Mouse (Mus musculus): Measurements from ENCODE around the gene Rcbtb1.

Rcbtb1 gene

DNA sequence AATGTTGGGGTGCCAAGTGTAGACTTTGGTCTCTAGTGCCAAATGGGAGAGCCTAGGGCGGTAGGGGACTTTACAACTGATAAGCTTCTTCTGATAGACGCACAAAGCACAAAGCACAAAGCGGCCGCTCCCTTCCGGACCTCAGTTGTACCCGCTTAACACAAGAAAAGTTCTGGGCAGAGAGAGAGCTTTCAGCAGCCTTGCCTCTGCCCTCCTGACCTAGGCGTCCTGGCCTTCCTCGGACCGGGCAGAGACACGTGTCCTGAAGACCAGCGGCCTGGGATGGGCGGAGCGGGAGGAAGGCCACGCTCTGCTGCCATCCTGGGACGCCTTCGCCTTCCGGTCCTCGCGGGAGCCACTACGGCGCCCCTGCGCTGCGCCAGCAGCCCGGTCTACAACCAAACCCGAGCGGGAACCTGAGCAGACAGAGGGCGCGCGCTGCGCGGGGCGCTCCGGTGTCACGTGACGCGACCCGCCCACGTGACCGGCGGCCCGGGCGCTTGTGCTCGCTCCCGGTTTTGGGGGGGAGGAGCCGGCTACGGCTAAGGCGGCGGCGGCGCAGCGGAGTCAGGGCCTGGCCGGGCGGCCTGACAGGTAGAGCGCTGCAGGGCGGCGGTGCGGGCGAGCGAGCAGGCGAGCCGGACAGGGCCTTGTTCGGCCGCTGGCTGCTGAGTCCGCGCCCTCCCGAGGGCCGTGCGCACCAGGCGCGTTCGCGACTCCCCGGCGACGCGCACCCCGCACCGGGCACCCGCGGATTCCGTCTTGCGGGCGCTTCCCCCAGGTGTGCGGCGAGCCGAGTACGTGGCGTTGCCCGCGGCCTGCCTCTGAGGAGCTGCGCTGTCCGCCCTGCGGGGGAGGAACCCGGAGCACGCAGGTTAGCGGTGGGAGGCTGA lies at the start of gene Rcbtb1:
Gene Rcbtb1, plus strand, starts transcription at position 499 of the 893 bp plus-strand sequence.
- CTCF ChIA-PET: interaction anchor here in 3 of 4 experiments (0.6 to 0.7 kb wide), 3 partner anchors 29 to 1790 kb away, joined by 3 read pairs; no protein-coding TSS in a partner anchor
- POLR2A ChIA-PET: interaction anchor here (0.6 to 5.9 kb wide), 24 partner anchors 8 to 425 kb away, joined by 3 to 63 read pairs (median 3); partner anchors contain the start of genes Cab39l (in 2 of the 4), Setdb2 (in 2 of the 4), Cdadc1 (in 1 of the 4) and Shisa2 (in 1 of the 4)

DNA sequence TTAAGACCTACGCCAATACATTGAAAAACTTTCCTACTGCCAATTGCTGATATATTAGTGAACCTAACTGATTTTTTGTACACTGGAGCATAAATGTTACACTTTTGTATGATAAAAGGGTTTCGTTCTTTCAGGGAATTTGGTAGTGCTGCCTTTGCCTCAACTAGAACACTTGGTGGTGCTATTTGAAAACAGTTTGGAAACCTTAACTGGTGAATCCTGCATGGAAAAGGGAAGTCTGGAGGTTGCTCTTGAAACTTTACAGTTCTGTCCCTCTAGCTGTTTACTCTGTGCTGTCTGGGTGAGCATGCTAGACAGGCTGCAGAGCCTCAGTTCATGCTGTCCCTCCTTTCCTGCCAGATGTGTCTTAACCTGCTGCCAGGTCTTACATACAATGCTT lies 45.4 kb upstream of the Rcbtb1 start:
- ChIA-PET CTCF (no interaction called here), POLR2A (no interaction called here)

GRCm38 (mm10) chr14:59157016-59157698 lies 43.9 kb upstream of the Rcbtb1 start:
- ChIA-PET CTCF (no interaction called here), POLR2A (no interaction called here)

DNA sequence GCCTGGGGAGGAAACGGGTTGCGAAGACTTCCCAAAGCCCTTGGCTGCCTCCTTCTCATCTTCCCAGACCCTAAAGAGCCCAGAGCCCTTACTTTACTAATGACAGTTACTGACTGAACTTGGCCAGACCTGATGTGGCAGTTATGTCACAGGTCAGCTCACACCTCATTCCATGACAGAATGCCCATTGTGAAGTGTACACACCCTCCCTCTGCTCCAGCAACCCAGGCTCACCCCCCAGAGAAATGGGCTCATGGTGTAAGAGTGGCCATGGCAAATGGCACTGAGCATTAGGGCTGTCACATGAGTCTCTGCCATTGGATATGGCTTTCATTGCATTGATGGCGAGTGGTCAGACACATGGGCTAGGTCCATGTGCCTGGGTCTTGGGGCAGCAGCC lies 22.4 kb upstream of the Rcbtb1 start, which contains the start of gene Gm5142:
Gene Gm5142, minus strand, starts transcription at position 101 of the 400 bp plus-strand sequence.
- POLR2A ChIA-PET: no interaction called here

GRCm38 (mm10) chr14:59182732-59183131 lies 18.3 kb upstream of the Rcbtb1 start:
- POLR2A ChIA-PET: no interaction called here
- CTCF ChIA-PET: no interaction called here

More for the DNA sequence above, 22.4 kb upstream of the Rcbtb1 start, which contains the start of gene Gm5142:
- CTCF ChIA-PET: no interaction called here

DNA sequence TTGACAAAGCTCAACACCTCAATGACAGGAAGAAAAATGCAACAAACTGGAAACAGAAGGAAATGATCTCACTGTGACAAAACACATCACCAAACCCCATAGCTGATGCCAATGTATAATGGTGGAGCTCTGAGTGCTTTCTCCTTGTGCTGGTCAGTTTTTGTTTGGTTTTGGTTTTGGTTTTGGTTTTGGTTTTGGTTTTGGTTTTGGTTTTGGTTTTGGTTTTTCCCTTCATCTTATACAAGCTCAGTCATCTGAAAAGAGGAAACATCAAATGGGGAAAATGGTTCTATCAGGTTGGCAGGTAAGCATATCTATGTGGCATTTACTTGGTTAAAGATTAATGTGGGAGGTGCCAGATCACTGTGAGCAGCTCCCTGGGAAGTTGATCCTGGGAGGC lies 15.5 kb upstream of the Rcbtb1 start:
- ChIA-PET POLR2A (no interaction called here), CTCF (no interaction called here)

GRCm38 (mm10) chr14:59186121-59186520 lies 14.9 kb upstream of the Rcbtb1 start:
- POLR2A ChIA-PET: no interaction called here
- CTCF ChIA-PET: no interaction called here

DNA sequence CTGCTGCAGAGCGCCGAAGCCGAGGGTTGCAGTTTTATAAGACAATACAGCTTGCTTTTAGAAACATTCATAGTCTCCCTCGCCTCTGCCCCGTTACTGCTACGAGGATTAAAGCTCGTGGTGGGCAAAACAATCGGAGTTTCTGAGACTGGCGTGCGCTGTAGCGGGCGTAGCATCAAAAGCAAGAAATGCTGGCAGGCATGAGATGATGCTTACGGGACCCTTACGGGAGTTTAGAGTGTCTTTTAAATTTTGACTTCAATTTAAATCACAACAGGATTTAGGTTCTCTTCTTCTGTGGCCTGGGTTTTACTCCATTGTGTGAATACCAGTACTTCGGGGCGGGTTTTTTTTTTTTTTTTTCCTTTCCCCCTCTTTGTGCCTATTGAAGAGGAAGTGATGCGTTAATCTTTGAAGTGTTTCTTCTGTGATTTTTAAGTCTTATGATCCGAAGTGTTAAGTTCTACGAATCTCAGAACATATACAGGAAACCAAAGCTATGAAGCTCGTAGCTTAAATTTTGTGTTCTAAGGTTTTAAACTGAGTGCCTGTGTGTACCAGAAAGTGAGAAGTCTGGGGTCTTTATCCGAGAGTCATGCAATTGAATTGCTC lies 701 bp downstream of the Rcbtb1 start:
- POLR2A ChIA-PET: interaction anchor here in 3 of 4 experiments (0.7 to 5.9 kb wide), 20 partner anchors 9 to 1402 kb away, joined by 3 to 63 read pairs (median 3); partner anchors contain the start of genes Cab39l (in 2 of the 3), Setdb2 (in 2 of the 3) and Shisa2 (in 1 of the 3)
- CTCF ChIA-PET: interaction anchor here in 1 of 4 experiments (0.7 kb wide), 1 partner anchor 30 kb away, joined by 3 read pairs; no protein-coding TSS in a partner anchor

DNA sequence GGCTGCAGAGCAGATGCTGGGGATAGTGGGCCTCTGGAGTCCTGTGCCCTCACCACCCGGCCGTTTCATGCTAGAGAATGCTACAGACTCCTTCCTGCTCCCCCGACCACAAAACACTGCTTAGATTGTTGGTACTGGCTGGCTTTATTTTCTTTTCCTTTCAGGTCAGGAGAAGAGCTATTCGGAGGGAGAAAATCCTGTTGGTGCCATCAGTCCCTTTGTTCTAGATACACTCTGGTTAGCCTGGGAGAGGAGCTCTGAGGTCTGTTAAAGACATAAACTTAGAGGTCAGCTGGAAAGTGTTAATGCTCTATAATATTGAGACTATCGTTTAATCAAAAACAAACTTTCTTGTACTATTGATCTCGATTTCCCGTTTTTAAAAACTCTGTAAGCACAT lies 4.5 kb downstream of the Rcbtb1 start:
- ChIA-PET POLR2A (interaction anchor here in 2 of 4 experiments (0.8 to 5.9 kb wide), 7 partner anchors 7 to 235 kb away, joined by 3 to 63 read pairs (median 3); partner anchors contain the start of genes Cab39l (in 1 of the 2) and Setdb2 (in 1 of the 2)), CTCF (no interaction called here)

- ChIA-PET POLR2A (interaction anchor here in 2 of 4 experiments (0.7 to 5.9 kb wide), 6 partner anchors 7 to 1291 kb away, joined by 3 to 63 read pairs (median 4); partner anchors contain the start of genes Cab39l (in 1 of the 2) and Setdb2 (in 1 of the 2)), CTCF (no interaction called here)
These were observed 5.1 kb downstream of the Rcbtb1 start for GRCm38 (mm10) chr14:59205976-59206583.

- CTCF ChIA-PET: no interaction called here
- POLR2A ChIA-PET: interaction anchor here in 2 of 4 experiments (0.6 to 7.9 kb wide), 3 partner anchors 6 to 1348 kb away, joined by 3 to 63 read pairs (median 3); partner anchors contain the start of gene Rcbtb1 (in 2 of the 2)
These were observed 8.0 kb downstream of the Rcbtb1 start for GRCm38 (mm10) chr14:59209003-59209402.

DNA sequence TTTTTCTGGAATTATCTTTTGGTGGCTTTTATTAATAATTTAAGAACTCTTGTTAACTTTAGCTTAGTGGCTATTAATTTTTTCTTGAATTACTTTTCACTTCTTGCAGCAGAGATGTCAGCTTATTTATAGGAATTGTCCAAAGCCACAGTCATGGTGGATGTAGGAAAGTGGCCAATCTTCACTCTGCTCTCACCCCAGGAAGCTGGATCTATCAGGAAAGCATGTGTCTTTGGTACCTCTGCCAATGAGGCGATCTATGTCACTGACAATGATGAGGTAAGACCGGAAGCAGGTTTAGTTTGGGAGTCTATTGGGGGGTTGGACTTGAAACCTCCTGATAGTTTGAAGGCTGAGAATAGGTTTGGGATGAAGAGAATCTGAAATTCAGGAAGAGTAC lies 8.8 kb downstream of the Rcbtb1 start:
- CTCF ChIA-PET: no interaction called here
- POLR2A ChIA-PET: interaction anchor here in 2 of 4 experiments (1.3 to 7.9 kb wide), 3 partner anchors 7 to 161 kb away, joined by 3 to 63 read pairs (median 5); partner anchors contain the start of gene Rcbtb1 (in 2 of the 2)

GRCm38 (mm10) chr14:59219241-59219640 lies 18.2 kb downstream of the Rcbtb1 start:
- ChIA-PET CTCF (no interaction called here), POLR2A (interaction anchor here in 1 of 4 experiments (1.0 kb wide), 1 partner anchor 13 kb away, joined by 3 read pairs; no protein-coding TSS in a partner anchor)

DNA sequence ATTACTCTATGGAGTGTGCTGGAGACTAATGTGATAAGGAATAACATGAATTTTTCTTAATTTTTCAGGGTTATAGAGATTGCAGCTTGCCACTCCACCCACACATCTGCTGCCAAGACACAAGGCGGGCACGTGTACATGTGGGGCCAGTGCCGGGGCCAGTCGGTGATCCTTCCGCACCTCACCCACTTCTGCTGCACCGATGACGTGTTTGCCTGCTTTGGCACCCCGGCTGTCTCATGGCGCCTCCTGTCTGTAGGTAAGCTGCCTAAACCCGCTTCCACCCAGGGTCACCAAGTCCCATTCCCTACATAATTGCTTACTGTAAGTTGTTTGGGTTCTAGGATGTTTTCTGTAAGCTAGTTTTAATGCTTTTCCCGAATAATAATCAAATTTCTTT lies 25.2 kb downstream of the Rcbtb1 start:
- POLR2A ChIA-PET: interaction anchor here in 1 of 4 experiments (1.0 kb wide), 1 partner anchor 21 kb away, joined by 3 read pairs; no protein-coding TSS in a partner anchor

DNA sequence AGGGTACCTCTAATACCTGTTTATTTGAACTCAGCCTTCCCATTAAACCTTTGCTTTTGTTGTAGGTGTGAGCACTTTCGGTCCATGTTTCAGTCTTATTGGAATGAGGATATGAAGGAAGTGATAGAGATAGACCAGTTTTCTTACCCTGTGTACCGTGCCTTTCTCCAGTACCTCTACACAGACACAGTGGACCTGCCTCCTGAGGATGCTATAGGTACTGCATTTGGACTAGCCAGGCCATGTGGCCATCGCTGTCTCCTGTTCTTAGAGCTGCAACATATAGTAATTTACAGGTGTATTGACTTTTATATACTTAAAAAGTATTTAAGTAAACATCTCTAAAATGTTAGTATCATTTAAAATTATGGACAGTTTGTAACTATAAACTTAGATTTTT lies 28.8 kb downstream of the Rcbtb1 start:
- CTCF ChIA-PET: interaction anchor here in 1 of 4 experiments (0.9 kb wide), 1 partner anchor 29 kb away, joined by 3 read pairs; no protein-coding TSS in a partner anchor
- POLR2A ChIA-PET: interaction anchor here in 2 of 4 experiments (1.2 to 1.7 kb wide), 2 partner anchors 25 to 29 kb away, joined by 3 to 6 read pairs; partner anchors contain the start of gene Rcbtb1 (in 1 of the 2)

More for the DNA sequence above, 25.2 kb downstream of the Rcbtb1 start:
- CTCF ChIA-PET: interaction anchor here in 1 of 4 experiments (0.6 kb wide), 1 partner anchor 17 kb away, joined by 3 read pairs; no protein-coding TSS in a partner anchor

DNA sequence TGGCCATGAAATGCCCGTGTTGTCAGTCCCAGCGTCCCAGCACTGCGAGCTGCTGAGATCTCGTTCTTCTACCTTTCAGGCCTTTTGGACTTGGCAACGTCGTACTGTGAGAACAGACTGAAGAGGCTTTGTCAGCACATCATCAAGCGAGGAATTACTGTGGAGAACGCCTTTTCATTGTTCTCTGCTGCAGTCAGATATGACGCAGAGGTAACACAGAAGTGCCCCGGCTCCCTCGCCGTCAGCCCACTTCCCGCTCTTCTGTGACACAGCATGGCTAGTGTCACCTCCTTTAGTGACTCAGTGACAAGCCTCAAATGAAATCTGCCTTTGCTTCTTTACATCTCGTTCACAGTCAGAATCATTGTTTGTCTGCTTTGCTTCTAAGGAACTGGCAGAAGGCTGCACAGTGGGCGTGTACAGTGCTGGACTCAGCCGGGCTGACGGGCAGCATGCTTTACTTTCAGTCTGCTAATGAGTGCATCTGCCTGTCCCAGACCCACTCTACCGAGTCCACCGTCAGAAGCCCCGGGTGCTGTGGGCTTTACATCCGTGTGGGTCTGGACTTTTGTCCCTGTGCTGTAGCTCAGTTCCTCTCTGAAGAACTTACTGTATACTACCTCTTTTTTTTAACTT lies 29.4 kb downstream of the Rcbtb1 start:
- CTCF ChIA-PET: interaction anchor here in 1 of 4 experiments (0.6 kb wide), 1 partner anchor 353 kb away, joined by 3 read pairs; no protein-coding TSS in a partner anchor
- POLR2A ChIA-PET: interaction anchor here in 3 of 4 experiments (0.6 to 1.7 kb wide), 3 partner anchors 26 to 1493 kb away, joined by 3 to 6 read pairs (median 6); partner anchors contain the start of gene Rcbtb1 (in 1 of the 3)

DNA sequence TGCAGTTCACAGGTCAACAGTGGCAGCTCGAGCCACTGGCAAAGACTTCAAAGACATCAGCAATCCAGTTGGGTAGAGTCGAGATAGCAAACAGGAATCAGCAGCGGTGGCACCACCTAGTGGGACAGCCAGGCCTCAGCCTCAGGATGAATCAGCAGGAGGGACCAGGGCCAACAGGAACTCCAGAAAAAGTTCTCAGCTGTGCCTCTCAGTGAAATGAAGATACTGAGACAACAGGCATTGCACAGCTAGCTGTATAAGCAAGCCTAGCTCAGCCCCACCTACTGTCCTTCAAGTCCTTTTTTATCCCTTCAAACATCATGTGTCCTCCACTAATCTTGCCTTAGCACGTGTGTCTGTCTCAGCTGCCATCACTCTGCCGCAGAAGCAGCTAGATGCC lies 31.0 kb downstream of the Rcbtb1 start:
- ChIA-PET CTCF (interaction anchor here in 1 of 4 experiments (0.8 kb wide), 1 partner anchor 30 kb away, joined by 3 read pairs; no protein-coding TSS in a partner anchor), POLR2A (interaction anchor here in 1 of 4 experiments (1.2 kb wide), 1 partner anchor 13 kb away, joined by 3 read pairs; no protein-coding TSS in a partner anchor)

Data from embryonic stem cell, embryonic (primary cell).